Mouse (Mus musculus) embryo, embryonic 11 days (tissue): Measurements from ENCODE around the gene Ivl.
A peak's percentile ranks its signal among the peaks of the same experiment; 100 is the strongest.

ENCODE experiments used
- DNase-seq: peaks from one replicate; pipeline ENCODE4 v3.0.0-alpha.2; 2015

Ivl gene

DNA sequence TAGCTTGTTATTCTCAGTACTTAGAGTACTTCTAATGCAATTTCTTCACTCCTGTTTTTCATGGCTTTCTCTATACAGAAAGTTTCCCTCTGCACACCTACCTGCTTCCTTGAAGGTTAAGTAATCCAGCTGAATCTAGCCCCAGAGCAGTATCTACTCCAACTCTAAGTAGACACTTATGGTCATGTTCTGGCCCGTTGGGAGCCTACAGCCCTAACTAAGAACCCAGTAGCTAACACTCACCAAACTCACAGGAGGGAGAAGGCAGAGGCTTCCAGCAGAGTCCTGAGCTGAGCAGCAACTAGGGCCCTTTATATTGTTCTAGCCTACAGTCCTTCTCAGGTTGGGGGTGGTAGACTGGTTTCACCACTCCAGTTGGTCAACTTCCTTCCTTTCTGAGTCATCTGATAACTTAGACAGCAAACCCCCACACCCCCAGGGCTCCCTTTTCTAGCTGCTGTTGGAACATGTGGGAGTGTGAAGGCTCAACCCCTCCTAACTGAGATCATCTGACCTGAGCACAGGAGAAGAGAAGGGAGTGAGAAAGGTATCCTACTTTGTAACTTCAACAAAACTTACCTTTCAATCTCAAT is at the start of gene Ivl:
Gene Ivl (minus strand): TSS at position 287 of the 593 bp plus-strand sequence.
- no peak for DNase-seq

DNA sequence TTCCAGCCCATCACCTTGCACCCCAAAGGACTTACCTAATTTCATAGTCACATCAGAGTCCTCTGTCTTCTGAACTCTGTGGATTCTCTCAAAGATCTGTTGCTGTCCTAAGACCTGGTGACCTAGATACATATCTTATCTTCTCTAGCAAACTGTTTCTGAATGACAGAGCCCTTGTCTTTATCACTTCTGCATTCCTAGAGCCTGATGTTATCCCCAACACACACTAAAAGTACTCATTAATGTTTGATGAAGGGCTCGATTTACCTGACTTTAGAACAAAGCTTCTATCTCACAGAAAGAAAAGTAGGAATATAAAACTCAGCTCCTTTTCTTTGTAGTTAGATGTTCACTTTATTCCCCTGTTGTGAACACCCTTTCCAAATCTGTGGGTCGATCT is 48.0 kb upstream of the Ivl start, which contains the start of gene Lce6a:
Gene Lce6a (minus strand): TSS at position 101 of the 400 bp plus-strand sequence.
- DNase-seq: no peak

DNA sequence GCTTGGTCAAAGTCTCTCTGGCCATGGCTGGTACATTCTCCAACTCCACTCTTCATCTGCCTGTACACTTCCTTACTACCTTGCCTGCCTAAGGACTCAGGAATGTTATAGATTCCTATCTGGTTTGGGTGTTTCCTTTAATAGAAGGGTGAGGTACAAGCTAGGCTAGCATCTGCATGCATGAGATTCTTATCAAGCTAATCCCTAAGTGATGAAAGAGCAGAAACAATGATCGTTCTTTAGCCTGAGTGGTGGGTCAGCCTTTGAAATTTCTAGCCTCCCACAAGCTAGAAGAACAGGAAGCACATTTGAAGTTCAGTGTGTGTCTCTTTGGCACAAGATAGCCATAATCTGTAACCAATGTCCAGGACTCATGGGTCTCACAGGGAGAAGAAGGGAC is 36.3 kb upstream of the Ivl start:
- DNase-seq: no peak

DNA sequence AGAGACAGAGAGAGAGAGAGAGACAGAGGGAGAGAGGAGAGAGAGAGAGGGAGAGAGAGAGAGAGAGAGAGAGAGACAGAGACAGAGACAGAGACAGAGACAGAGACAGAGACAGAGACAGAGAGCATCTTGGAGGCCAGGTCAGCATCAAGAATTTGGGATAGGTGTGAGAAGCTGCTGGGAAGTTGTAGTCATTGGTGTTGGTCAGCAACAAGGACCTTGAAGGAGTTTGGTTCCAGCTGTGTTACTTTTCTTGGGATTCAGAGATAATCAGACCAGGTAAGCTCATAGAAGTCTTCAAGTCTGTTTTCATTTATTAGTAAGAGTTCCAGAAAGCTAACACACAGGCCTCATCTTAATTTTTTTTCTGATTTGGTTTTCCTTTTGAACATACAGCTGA is 33.9 kb upstream of the Ivl start, which contains the start of gene 2210017I01Rik:
Gene 2210017I01Rik (minus strand): TSS at position 101 of the 400 bp plus-strand sequence.
- DNase-seq: no peak

DNA sequence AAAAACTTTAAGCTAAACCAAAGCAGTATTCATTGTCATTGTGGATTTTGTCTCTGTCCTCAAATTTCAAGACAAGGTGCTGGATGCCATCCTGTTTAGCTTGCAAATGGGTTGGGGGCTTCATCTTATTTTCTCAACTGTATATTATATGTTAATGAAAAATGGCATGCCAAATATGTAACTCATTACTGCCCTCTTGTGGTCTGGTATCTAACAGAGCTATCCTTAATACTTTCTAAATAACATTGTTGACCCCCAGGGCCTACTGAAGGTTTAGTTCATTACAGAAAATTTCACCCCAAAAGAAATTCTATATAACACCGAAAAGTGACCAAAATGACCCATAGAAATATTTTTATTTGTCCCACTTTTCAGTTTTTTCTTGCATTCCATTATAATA is 28.6 kb upstream of the Ivl start:
- peak; percentile 65 for DNase-seq

DNA sequence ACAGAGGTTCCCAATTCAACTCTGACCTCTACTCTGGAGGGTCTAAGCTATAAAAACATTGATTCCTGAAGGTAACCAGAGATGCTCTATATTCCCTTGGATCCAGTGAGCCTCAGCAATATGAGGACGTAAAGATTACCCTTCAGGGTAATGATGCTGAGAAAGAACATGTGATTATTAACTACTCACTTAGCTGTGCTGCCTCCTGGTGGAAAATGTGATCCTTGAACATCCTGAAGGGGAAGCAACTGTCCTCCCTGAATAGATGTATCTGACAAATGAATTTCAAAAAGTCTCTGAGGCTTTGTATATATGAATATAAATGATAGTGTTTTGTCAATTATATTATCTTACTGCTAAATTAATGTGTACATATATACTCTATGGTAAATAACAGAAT is 26.9 kb upstream of the Ivl start:
- peak; percentile 24 for DNase-seq

DNA sequence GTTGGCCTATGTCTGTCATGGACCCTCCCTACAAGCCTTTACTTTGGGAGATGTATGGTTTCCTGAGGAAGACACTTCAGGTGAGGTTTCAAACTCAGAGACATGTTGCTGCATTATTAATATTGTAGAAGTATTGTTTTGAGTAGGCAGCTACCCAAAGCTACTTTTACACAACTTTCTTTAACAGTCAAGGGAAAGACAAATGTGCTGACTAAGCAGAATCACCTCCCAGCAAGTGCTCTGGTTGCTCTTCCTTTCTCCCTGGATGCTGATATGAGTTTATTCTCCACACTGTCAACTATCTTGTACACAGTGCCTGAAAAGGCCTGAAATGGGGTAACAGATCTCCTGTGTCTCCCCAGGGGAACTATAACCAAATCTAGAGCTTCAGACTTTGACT is 26.4 kb upstream of the Ivl start:
- DNase-seq: no peak

DNA sequence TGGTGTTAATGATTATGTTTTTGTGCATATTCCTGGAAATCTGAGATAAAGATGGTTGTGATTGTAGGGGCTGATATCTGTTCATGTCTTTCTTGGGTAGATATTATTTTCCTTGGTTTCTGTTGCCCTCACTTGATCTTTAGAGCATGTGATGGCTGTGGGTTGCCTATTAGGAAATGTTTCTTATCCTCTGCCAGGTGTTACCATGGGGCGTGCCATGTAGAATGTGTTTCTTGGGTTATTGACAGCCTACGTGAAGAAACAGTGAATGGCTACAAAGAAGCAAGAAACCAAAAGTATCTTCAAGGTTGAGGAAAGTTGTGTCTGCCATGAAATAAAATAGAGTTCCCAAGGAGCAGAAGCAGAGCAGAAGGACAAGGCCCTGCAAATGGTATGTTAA is 24.9 kb upstream of the Ivl start:
- DNase-seq: no peak

DNA sequence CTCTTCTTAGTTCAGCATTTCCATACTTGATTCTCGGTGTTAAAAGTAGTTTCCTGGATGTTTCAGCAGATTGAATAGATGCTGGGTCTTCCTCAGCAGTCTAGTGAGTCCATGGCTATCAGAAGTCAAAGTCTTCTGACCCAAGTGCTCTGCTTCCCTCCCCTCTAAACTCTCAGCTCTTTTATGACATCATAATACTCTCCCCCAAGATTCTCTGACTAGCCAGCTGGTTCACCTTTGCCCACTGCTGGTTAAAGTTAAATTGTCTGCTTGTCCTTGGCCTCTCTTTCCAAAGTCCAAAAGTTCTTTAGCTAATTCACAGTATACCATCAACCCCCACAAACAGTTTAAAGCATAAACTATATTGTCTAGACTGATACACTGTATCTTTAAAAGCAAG is 15.3 kb upstream of the Ivl start, which contains the start of gene Smcp:
Gene Smcp (minus strand): TSS at position 140 of the 400 bp plus-strand sequence.
- DNase-seq: no peak

DNA sequence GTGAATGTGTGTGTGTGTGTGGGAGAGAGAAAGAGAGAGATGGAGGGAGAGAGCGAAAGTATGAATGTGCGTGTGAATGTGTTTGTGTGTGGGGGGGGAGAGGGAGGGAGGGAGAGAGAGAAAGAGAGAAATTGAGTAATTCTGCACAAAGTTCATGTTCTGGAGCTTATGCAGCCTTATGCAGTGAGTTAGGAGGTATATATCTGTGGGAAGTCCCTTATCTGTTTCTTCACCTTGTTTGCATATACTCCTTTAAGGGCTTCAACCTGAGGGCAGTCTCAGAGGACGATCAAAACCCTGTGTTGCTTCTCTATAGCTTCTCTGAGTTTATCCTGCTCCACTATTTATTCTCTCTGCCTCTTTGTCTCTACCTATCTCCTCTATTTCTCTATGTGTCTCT is 13.7 kb upstream of the Ivl start:
- no peak for DNase-seq

DNA sequence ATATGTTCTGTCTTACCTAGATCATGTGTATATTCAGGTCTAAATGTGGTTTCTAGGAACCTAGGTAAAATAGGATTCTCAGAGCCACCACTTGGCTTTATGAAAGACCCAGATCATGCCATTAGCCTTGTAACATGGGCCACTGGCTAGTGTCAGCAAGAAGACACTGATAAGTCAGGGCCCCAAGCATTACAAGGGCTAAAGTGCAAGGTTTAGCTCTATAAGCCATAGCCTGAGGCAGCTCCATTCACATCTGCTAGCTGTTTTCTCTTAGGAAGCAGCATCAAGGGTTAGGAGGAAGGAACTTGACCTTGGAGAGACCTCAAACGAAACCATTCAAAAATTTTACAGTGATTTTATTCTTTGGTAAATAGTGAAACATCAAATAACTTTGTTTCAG is 11.5 kb upstream of the Ivl start:
- no peak for DNase-seq

DNA sequence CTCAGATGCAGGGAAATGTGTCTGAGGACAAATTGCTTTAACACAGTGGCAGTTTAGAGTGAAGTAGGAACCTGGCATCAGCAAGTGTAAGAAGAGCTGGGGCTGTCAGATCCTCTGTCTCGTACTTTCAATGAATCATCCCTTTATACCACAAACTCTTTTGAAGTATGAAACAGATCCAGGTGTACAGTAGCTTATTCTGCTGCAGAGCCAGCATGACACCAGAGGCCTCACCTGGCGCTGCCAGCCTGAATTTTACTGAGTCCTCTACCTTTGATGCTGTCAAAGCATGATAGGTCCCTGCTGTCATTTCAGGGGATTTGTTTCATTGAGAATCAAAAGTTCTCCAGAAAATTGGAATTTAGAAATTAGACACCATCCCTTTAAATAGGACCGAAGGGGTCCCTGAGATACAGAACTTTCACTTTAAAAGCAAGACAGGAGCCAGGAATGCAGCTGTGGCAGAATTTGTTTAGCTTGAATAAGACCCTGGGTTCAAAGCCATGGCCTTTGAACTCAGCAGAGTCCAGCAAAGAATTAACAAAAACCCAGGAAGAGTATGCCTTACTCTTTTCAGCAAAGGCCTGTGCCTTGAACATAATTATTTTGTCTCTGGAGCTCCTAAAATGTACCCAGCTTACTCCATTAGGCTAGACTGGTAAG is 9.8 kb upstream of the Ivl start:
- DNase-seq: no peak

DNA sequence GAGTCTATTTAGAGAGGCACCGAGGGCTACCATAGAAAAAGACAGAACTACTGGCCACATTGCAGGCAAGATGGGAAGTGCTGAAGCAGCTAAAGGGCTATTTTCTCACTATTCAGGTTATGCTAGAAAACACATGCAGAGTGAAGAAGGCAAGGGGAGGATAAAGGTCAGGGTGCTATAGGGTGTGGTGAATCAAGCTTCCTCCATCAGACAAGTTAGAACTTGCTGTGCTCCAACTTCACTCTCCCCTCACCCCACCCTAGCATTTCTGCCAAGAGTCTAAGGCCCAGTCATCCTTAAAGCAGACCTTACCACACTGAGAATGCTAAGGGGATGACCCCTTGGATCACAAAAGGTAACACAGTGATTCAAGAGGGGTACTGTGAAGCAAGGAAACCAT is 6.0 kb upstream of the Ivl start:
- DNase-seq: no peak

DNA sequence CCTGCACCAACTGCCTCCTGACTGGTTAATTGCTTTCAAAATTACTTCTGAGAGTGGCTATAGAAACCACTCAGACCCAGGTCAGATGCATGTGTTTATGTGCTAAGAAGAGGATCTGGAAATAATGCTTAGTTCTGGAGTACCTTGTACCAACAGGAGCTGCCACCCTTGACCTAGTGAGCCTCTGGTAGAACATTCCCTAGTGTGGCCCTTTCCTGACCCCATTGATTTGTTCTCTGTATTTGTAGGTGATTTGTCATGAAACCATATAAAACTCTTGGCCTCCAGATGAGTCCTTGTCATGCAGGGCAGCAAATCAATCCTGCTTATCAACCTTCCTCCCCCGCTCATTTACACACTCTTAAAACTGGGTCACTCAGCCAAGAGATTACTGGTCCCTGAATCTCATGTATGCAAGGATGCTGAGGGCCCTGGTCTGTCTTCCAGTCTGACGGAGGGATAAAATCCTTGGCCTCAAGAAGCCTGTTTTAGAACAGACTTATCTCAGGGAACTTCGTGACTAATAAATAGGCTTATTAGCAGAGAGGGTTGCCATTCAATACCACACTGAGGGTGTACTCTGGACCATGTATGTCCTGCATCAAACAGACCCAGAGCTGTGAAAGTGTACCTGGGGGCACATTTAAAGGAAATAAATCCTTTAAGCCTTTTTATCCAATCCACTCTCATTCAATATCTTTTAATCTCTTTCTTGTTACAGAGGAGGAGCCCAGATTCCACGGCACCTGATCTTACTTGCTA is 5.3 kb upstream of the Ivl start:
- no peak for DNase-seq

DNA sequence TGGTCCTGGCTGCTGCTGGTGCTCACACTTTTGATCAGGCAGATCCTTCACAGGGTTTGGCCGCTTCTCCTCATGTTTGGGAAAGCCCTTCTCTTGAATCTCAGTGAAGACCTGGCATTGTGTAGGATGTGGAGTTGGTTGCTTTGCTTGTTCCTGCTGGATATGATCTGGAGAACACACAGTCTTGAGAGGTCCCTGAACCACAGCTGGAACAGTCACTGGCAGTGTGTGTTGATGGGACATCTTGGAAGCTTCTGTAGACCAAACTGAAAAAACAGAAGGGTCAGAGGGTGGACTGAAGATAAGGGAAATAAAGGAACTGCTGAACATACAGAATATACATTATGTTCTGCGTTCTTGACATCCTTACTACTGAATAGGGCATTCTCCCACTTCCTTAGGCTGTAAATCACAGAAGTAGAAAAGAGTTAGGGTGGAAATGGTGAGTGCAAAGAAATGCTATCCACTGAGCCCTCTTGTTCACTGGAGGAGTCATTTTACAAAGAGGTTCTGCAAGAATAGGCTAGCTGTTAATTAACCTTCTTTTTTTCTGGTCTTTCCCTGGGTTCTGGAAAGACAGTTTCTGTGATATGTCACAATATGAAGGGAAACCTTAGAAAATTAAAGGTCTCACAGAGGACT is 900 bp downstream of the Ivl start:
- no peak for DNase-seq

DNA sequence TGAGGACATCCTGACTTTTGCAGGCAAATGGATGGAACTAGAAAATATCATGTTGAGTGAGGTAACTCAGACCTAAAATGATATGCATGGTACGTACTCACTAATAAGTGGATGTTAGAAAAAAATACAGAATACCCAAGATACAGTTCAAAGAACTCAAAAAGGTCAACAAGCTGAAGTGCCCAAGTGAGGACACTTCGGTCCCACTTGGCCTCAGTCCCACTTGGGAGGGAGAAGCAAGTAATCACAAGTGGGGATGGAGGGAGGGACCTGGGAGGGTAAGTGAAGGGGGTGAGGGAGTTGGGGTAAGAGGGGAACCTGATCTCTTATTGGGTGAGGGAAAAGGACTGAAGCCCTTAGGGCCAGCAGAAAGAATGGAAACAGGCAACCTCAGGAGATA is 4.8 kb downstream of the Ivl start:
- no peak for DNase-seq

DNA sequence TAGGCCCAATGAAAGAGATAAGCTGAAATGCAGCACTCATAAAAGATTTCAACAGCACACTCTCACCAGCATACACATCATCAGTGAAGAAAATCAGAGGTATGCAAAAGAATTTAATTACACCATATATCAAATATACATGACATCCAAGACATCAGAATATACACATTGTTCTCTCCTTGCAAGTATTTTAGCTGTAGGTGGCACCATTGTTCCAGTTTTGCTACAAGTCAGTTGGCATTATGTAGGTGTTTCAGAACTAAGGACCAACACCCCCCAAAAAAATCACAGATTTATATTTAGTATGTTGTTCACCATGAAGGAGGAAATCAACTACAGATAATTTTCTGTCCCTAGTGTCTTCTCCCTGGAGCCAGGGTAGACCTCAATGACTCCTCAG is 8.1 kb downstream of the Ivl start:
- no peak for DNase-seq

DNA sequence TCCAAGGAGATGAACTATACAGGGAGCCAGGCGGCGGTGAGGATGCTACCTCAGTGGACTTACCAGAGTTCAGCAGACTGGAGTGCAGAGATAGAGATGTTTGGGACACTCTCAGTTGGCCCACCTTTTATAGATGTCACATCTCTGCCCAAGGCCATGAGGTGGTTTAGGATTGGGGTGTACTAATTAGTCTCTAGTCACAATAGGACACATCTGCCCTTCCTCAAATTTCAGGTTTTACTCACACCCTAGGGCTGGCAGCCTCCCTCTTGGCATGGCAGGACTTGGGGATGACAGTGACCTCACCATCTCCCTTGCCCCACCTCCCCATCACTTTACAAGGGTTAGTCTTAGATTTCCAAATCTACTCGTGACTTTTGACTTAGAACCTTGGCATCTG is 39.1 kb downstream of the Ivl start, which contains the start of gene 2310046K23Rik:
Gene 2310046K23Rik (minus strand): TSS at position 101 of the 400 bp plus-strand sequence.
- DNase-seq: no peak
